Mouse (Mus musculus): ENCODE measurements around the gene Phb.
A peak's percentile ranks its signal among the peaks of the same experiment; 100 is the strongest.
"Not testable (repeated sequence)": the region's sequence is repeated elsewhere in the genome, so short reads cannot be mapped to it uniquely, and the experiment has no call there.

The Phb gene

DNA sequence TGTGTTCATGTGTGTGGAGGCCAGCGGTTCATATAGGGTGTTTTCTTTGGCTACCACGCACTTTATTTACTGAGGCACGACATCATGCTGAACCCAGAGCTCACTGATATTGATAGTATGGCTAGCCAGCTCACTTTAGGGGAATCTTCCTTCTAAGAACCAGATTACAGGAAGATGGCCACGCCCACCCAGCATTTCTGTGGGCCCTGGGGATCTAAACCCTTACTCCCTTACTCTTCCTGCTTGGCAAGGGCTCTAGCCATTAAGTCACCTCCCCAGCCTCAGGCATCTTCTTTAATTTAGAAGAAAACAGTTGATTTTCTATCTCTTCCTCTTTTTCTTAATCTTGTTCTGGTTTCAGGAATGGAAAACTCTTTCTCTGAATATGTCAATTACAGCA is 9.3 kb upstream of the Phb start:
- DNase-seq = no peak

- no peak for DNase-seq
These were observed 420 bp downstream of the Phb start for GRCm38 (mm10) chr11:95667177-95667576.

GRCm38 (mm10) chr11:95668086-95668485 is 1.3 kb downstream of the Phb start:
- DNase-seq = not testable (repeated sequence)

GRCm38 (mm10) chr11:95675498-95675897 is 8.7 kb downstream of the Phb start:
- DNase-seq = no peak

DNA sequence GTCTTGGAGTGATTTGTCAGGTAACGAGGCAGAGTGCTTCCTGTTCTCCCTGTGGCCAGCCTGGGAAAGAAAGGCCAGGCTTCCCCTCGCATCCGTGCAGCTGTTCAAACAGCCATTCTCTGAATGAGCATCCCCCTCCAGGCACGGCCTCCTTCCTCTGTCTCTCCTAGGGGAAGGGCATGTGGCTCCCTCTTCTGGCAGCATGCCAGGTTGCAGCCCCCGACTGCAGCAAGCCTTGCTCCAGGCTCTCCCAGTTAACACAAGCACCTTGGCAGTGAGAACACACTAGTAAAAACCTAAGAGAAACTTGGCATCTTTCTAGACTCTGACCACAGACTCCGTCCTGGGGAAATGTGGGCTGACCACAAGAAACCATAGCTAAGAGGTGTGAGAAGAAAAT is 9.6 kb downstream of the Phb start:
- DNase-seq = peak; percentile 93

- no peak for DNase-seq
These were observed 11.4 kb downstream of the Phb start for GRCm38 (mm10) chr11:95677925-95678701.

DNA sequence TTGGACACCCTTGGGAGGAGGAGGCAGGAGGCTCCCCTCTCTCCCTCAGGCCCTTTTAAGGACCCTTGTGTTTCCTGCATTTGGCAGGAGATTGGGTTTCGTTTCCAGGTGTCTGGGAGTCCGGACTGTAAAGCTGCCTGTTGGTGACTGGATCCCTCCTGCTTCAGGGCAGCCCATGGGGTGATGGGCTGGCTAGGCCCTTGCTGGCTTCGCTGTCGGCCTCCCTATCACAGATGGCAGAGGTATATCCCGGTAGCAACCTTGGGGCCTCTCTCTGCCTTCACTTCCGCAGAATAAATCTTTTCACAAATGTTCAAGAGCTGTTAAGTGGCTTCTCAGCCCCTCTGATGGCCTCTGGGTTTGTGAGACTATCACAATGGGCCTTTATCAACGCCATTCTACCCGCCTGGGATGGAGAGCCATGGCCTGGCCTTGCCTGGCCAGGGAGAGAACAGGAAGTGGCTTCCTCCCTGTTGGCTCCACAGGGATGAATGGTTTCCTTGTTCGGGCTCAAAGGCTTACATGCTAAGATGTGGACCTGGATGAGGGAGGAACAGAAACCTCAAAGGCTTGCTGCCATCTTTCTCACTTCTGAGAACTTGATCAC is 15.3 kb downstream of the Phb start:
- DNase-seq = no peak

DNA sequence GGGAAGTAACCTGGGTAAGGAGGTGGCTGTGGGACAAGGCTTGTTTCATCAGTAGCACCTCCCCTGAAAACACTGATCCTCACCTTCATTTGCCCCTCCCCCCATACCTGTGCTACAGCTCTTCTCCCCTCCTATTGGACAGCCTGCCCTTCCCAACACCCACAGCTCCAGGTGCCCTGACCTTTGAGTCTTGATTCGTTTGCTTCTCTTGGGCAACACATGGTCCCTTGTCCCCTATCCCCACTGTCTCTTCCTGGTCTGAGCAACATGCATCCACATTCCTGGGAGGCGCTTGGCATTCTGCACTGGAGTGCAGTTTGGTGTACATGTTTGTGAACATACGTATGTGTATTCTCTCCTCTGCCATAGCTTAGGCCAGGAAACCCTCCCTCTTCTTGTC is 16.2 kb downstream of the Phb start:
- DNase-seq = no peak

- DNase-seq = peak; percentile 96
These were observed 19.3 kb downstream of the Phb start for GRCm38 (mm10) chr11:95686031-95686430.

DNA sequence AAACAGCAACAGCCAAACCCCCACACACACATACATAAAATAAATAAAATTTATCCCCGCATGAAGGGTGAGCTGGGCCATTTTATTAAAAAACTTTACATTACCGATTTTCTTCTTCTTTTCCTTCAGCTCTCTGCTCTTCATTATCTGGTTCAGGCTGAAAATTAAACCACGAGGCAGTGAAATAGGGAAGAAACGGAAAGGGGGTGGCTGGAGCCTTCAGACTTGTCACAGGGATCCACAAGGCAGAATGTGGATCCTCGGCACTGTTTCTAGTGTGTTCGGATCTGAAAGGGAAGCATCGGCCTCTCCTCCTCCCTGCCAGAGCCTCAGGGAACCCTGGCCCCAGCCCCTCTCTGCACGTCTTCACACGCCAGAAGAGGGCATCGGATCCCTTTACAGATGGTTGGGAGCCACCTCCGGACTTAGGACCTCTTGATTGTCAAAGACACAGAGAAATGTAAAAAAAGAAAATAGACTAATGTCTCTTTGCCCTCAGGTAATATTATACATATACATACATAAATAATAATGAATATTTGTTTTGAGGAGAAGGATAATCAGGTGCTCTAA is 20.4 kb downstream of the Phb start:
- peak; percentile 93 for DNase-seq

GRCm38 (mm10) chr11:95688515-95688914 is 21.8 kb downstream of the Phb start:
- peak; percentile 98 for DNase-seq

GRCm38 (mm10) chr11:95688981-95689380 is 22.2 kb downstream of the Phb start:
- peak; percentile 96 for DNase-seq

GRCm38 (mm10) chr11:95689544-95689943 is 22.8 kb downstream of the Phb start:
- no peak for DNase-seq

DNA sequence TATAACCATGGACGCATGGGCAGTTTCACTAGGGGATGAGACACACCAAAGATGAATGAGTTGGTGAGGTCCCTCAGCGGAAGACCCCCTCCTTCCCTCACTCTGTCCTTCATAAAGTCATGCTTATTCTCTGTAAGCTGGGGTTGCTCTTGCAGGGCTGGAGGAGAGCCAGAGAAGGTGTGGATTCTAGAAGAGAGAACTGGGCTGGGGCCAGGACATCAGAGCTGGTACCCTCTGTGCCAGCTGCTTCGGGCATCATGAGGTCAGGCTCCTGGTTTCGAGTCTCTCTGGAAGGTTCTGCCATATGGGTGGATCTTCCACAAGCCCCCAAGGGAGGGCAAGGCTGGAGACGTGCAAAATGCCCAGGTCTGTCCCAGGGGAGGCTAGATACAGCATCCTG is 31.8 kb downstream of the Phb start:
- DNase-seq = no peak

- no peak for DNase-seq
These were observed 34.3 kb downstream of the Phb start for GRCm38 (mm10) chr11:95700778-95701739.

DNA sequence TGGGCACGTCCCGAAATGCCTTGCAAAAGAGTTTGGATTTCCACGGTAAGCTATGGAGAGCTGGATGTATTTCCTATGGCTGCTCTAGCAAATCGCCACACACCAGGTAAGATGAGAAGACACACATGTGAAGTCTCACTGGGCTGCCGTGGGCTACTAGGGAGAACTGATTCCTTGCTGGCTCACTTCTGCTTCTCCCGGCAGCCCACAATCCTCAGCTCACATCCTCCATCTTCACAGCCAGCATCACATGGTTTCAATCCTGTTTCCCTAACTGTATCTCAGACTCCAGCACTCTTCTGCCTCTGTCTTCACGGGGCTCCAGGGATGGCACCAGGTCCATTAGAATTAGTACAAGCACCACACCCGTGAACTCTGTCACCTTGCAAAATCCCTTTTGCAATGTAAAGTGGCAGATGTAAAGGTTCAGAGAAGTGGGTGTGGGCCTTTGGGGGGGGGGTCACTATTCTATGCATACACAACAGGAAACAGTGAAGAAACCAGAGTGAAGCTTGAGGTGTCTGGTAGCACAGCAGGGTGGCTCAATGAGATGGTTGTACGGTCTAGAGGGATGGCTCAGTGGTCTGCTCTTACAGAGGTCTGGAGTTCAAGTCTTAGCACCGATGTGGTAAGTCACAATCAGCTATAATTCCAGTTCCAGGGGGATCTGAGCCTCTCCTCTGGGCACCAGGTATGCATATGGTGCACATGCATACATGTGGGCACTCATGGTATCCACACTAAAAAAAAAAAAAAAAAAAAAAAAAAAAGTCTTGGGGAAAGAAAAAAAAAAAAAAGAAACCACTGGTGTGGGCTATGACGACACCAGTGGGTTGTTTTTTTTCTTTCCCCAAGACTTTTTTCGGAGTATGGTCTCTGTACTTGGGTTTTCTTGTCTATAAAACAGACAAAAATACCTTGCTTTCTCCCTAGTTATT is 37.5 kb downstream of the Phb start:
- no peak for DNase-seq

- DNase-seq = no peak
These were observed 38.2 kb downstream of the Phb start for GRCm38 (mm10) chr11:95704970-95705330.

GRCm38 (mm10) chr11:95709534-95710040 is 42.8 kb downstream of the Phb start:
- DNase-seq = no peak

- DNase-seq = peak; percentile 61
These were observed 43.7 kb downstream of the Phb start for GRCm38 (mm10) chr11:95710478-95710877.

GRCm38 (mm10) chr11:95712085-95712562 is 45.4 kb downstream of the Phb start:
- DNase-seq = peak; percentile 94

- peak; percentile 99 for DNase-seq
These were observed 45.9 kb downstream of the Phb start, which contains the start of gene Zfp652 for GRCm38 (mm10) chr11:95712563-95713224. Gene Zfp652, plus strand, starts transcription at chr11:95712673.
